Mouse (Mus musculus): ENCODE measurements at regions not wholly inside any gene's neighbourhood (a gene's known extent, or its start where the extent isn't known, plus 50 kb on each side); places are given as distances from the start of the nearest gene placed in this dataset.
A peak's percentile ranks its signal among the peaks of the same experiment; 100 is the strongest.
"Not testable (repeated sequence)": the region's sequence is repeated elsewhere in the genome, so short reads cannot be mapped to it uniquely, and the experiment has no call there.

- no peak for DNase-seq (ENCODE audit: low spot score)
- Histone ChIP-seq H3K4me1 (ENCODE audit: control insufficient read depth, insufficient read depth, low read length) (no peaks in the 10 kb centered on the region), H3K27ac (replicated peaks; ENCODE audit: low read depth, low read length) (no peak overlapping the region), H3K4me3 (ENCODE audit: low read depth, low read length) (no peak overlapping the region), H3K9me3 (ENCODE audit: control insufficient read depth, low read length) (no peaks in the 10 kb centered on the region), H3K4me2 (ENCODE audit: low read depth, low read length) (no peak overlapping the region), H3K27me3 (replicated peaks; ENCODE audit: control insufficient read depth, insufficient read depth, low read length) (no peaks in the 10 kb centered on the region; the same call in 1 of the 2 replicates), H3K36me3 (ENCODE audit: control insufficient read depth, insufficient read depth, low read length) (no peaks in the 10 kb centered on the region), H3K9ac (ENCODE audit: low read depth, low read length) (no peak overlapping the region)
- WGBS, result 58% methylated on average over 5 of the region's 5 CpGs
- no peak for ATAC-seq (ENCODE audit: low read depth)
Observed at GRCm38 (mm10) chrX:12304678-12305077, 144.5 kb upstream of the Bcor start.

DNA sequence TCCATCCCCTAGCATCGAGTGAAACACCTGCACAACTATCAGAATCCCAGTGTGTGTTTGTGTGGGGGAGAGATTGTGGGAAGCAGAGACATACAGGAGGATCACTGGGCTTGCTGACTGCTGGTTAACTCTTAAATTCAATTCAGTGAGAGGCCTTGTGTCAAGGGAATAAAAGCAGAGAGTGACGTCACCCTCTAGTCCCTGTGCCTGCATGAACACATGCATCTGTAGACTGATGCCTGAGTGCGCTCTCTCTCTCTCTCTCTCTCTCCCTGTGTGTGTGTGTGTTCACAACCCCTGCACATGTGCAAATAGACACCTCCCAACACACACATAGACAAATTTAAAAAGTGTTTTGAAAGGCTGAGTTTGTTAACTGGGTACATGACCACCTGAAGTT is 146.8 kb upstream of the Bcor start:
- Histone ChIP-seq H3K9me3 (ENCODE audit: control insufficient read depth, low read length) (no peaks in the 10 kb centered on the region), H3K9ac (ENCODE audit: low read depth, low read length) (no peak overlapping the region), H3K4me3 (ENCODE audit: low read depth, low read length) (no peak overlapping the region), H3K27me3 (replicated peaks; ENCODE audit: control insufficient read depth, insufficient read depth, low read length) (no peaks in the 10 kb centered on the region), H3K4me1 (ENCODE audit: control insufficient read depth, insufficient read depth, low read length) (no peaks in the 10 kb centered on the region), H3K27ac (replicated peaks; ENCODE audit: low read depth, low read length) (no peak overlapping the region), H3K36me3 (ENCODE audit: control insufficient read depth, insufficient read depth, low read length) (no peaks in the 10 kb centered on the region), H3K4me2 (ENCODE audit: low read depth, low read length) (no peak overlapping the region)
- WGBS, result 67% methylated on average over 3 of the region's 3 CpGs
- peak; percentile 60; the same call in 1 of the 2 replicates for ATAC-seq (ENCODE audit: low read depth)
- DNase-seq (ENCODE audit: low spot score), result no peak

GRCm38 (mm10) chrX:12312534-12312933 is 152.4 kb upstream of the Bcor start:
- Histone ChIP-seq H3K27ac (replicated peaks; ENCODE audit: low read depth, low read length) (no peak overlapping the region), H3K4me3 (ENCODE audit: low read depth, low read length) (no peak overlapping the region), H3K36me3 (ENCODE audit: control insufficient read depth, insufficient read depth, low read length) (no peaks in the 10 kb centered on the region), H3K27me3 (replicated peaks; ENCODE audit: control insufficient read depth, insufficient read depth, low read length) (no peaks in the 10 kb centered on the region), H3K9ac (ENCODE audit: low read depth, low read length) (no peak overlapping the region), H3K4me2 (ENCODE audit: low read depth, low read length) (no peak overlapping the region), H3K9me3 (ENCODE audit: control insufficient read depth, low read length) (no peaks in the 10 kb centered on the region), H3K4me1 (ENCODE audit: control insufficient read depth, insufficient read depth, low read length) (no peaks in the 10 kb centered on the region)
- 77% methylated on average over 5 of the region's 5 CpGs for WGBS
- no peak for ATAC-seq (ENCODE audit: low read depth)
- no peak for DNase-seq (ENCODE audit: low spot score)

- no peak overlapping the region for H3K4me3 ChIP-seq (ENCODE audit: low read depth, low read length)
- DNase-seq (ENCODE audit: low spot score) (no peak), ATAC-seq (ENCODE audit: low read depth) (no peak)
- no peak overlapping the region for H3K9ac ChIP-seq (ENCODE audit: low read depth, low read length)
- H3K36me3 ChIP-seq (ENCODE audit: control insufficient read depth, insufficient read depth, low read length), result no peaks in the 10 kb centered on the region
- H3K9me3 ChIP-seq (ENCODE audit: control insufficient read depth, low read length), result no peaks in the 10 kb centered on the region
- no peaks in the 10 kb centered on the region for H3K4me1 ChIP-seq (ENCODE audit: control insufficient read depth, insufficient read depth, low read length)
- no peak overlapping the region for H3K4me2 ChIP-seq (ENCODE audit: low read depth, low read length)
- 87% methylated on average over 3 of the region's 3 CpGs for WGBS
- no peaks in the 10 kb centered on the region for H3K27me3 ChIP-seq (replicated peaks; ENCODE audit: control insufficient read depth, insufficient read depth, low read length)
- H3K27ac ChIP-seq (replicated peaks; ENCODE audit: low read depth, low read length), result no peak overlapping the region
Observed at GRCm38 (mm10) chrX:12315658-12316057, 155.5 kb upstream of the Bcor start.

DNA sequence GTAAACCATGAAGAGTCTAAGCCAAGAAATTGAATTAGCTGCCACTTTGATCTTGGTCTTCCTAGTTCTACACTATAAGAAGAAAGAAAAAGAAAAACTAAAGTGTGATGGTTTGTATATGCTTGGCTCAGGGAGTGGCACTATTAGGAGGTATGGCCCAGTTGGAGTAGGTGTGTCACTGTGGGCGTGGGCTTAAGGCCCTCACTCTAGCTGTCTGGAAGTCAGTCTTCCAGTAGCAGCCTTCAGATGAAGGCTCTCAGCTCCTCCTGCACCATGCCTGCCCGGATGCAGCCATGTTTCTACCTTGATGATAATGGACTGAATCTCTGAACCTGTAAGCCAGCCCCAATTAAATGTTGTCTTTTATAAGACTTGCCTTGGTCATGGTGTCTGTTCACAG is 157.3 kb upstream of the Bcor start:
- not testable (repeated sequence) for H3K4me3 ChIP-seq (ENCODE audit: low read depth, low read length); H3K36me3 ChIP-seq (ENCODE audit: control insufficient read depth, insufficient read depth, low read length); ATAC-seq (ENCODE audit: low read depth); H3K27ac ChIP-seq (replicated peaks; ENCODE audit: low read depth, low read length); H3K9ac ChIP-seq (ENCODE audit: low read depth, low read length); DNase-seq (ENCODE audit: low spot score); H3K27me3 ChIP-seq (replicated peaks; ENCODE audit: control insufficient read depth, insufficient read depth, low read length); H3K9me3 ChIP-seq (ENCODE audit: control insufficient read depth, low read length); H3K4me2 ChIP-seq (ENCODE audit: low read depth, low read length); H3K4me1 ChIP-seq (ENCODE audit: control insufficient read depth, insufficient read depth, low read length)
- 67% methylated on average over 2 of the region's 2 CpGs for WGBS

DNA sequence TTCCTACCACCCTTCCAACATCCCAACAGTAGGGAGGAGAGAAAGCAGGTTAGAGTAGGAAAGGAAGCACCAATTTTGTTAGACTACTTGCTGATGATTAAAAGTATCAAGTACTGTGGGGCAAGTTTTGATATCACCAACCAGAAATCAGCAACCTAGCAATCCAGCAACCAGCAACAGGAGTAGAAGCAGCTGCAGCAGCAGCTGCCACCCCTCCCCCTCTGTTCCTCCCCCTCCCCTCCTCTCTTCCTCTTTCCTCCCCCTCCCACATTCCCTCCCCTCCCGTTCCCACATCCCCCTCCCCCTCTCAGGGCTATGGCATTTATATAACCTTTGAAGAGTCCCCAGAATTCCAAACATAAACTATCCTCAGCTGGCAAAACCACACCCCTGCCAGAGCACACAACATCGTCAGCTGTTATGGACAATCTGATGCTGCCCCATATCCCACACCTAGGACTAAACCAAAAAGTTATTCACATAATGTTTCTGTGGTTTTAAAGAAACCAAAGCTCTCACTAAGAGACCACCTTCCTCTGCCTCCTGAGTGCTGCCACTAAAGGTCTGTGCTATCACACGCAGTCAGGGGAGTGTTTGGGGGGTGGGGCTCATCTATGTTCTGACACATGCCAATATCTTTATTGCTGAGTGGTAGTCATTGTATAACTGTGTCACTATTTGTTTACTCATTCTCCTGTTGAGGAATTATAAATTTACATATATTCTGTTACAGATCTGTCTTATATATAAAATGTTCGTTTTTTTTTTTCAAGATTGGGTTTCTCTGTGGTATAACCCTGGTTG is 158.9 kb upstream of the Bcor start:
- H3K4me1 ChIP-seq (ENCODE audit: control insufficient read depth, insufficient read depth, low read length), result no peaks in the 10 kb centered on the region
- WGBS, result 42% methylated on average over 4 of the region's 4 CpGs
- H3K4me3 ChIP-seq (ENCODE audit: low read depth, low read length), result no peak overlapping the region
- no peak overlapping the region for H3K4me2 ChIP-seq (ENCODE audit: low read depth, low read length)
- no peak overlapping the region for H3K9ac ChIP-seq (ENCODE audit: low read depth, low read length)
- ATAC-seq (ENCODE audit: low read depth) (no peak), DNase-seq (ENCODE audit: low spot score) (peak; percentile 27)
- H3K27me3 ChIP-seq (replicated peaks; ENCODE audit: control insufficient read depth, insufficient read depth, low read length), result no peaks in the 10 kb centered on the region; the same call in 1 of the 2 replicates
- no peak overlapping the region for H3K27ac ChIP-seq (replicated peaks; ENCODE audit: low read depth, low read length)
- H3K36me3 ChIP-seq (ENCODE audit: control insufficient read depth, insufficient read depth, low read length), result no peaks in the 10 kb centered on the region
- H3K9me3 ChIP-seq (ENCODE audit: control insufficient read depth, low read length), result no peaks in the 10 kb centered on the region

- no peaks in the 10 kb centered on the region for H3K9me3 ChIP-seq (ENCODE audit: control insufficient read depth, low read length)
- 87% methylated on average over 1 of the region's 1 CpGs for WGBS
- H3K27ac ChIP-seq (replicated peaks; ENCODE audit: low read depth, low read length), result no peak overlapping the region
- ATAC-seq (ENCODE audit: low read depth) (no peak), DNase-seq (ENCODE audit: low spot score) (no peak)
- H3K27me3 ChIP-seq (replicated peaks; ENCODE audit: control insufficient read depth, insufficient read depth, low read length), result peaks cover 3% of the 10 kb centered on the region; the same call in 1 of the 2 replicates
- no peak overlapping the region for H3K9ac ChIP-seq (ENCODE audit: low read depth, low read length)
- H3K4me3 ChIP-seq (ENCODE audit: low read depth, low read length), result no peak overlapping the region
- H3K4me2 ChIP-seq (ENCODE audit: low read depth, low read length), result no peak overlapping the region
- H3K36me3 ChIP-seq (ENCODE audit: control insufficient read depth, insufficient read depth, low read length), result no peaks in the 10 kb centered on the region
- H3K4me1 ChIP-seq (ENCODE audit: control insufficient read depth, insufficient read depth, low read length), result no peaks in the 10 kb centered on the region
Observed at GRCm38 (mm10) chrX:12322453-12322852, 162.3 kb upstream of the Bcor start.

DNA sequence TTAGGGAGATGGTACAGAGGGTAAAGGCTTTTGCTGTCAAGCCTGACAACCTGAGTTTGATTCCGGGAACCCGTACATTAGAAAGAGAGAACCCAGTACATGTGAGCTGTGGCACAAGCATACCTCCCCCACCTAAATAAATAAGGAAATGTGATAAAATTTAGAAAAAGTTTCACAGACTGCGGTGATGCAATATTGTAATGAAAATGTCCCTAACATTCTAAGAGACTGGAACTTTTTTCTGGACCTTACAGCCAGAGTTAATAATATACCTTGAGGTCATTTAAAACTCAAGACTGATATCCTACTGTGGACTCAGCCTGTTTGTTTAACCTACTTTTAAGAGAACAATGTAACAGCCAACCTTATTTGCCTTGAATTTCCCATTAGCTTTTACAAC is 163.1 kb upstream of the Bcor start:
- no peaks in the 10 kb centered on the region for H3K4me1 ChIP-seq (ENCODE audit: control insufficient read depth, insufficient read depth, low read length)
- no peak overlapping the region for H3K4me3 ChIP-seq (ENCODE audit: low read depth, low read length)
- no peak for DNase-seq (ENCODE audit: low spot score)
- WGBS, result 92% methylated on average over 3 of the region's 3 CpGs
- no peak for ATAC-seq (ENCODE audit: low read depth)
- no peaks in the 10 kb centered on the region for H3K9me3 ChIP-seq (ENCODE audit: control insufficient read depth, low read length)
- no peaks in the 10 kb centered on the region for H3K36me3 ChIP-seq (ENCODE audit: control insufficient read depth, insufficient read depth, low read length)
- peaks cover 3% of the 10 kb centered on the region; the same call in 1 of the 2 replicates for H3K27me3 ChIP-seq (replicated peaks; ENCODE audit: control insufficient read depth, insufficient read depth, low read length)
- H3K9ac ChIP-seq (ENCODE audit: low read depth, low read length), result no peak overlapping the region
- no peak overlapping the region for H3K27ac ChIP-seq (replicated peaks; ENCODE audit: low read depth, low read length)
- H3K4me2 ChIP-seq (ENCODE audit: low read depth, low read length), result no peak overlapping the region

DNA sequence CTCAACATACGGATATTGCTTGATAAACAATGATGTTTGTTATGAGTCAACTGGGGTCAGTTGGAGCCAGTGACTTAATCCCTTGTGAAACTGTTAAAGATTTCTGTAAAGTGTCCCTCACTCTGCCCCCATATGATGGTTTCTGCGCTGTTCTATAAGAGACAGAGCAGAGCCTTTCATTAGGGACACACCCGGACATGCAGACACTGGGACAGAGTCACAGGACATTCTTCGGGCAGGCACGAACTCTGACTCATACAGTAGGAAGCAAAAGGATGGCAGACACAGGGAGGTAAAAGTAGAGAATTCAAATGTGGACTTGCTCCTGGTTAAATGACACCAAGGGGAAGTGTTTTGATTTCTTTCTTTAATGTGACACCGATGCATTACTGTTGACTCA is 163.7 kb upstream of the Bcor start:
- no peaks in the 10 kb centered on the region for H3K9me3 ChIP-seq (ENCODE audit: control insufficient read depth, low read length)
- no peaks in the 10 kb centered on the region for H3K4me1 ChIP-seq (ENCODE audit: control insufficient read depth, insufficient read depth, low read length)
- 75% methylated on average over 6 of the region's 6 CpGs for WGBS
- H3K4me2 ChIP-seq (ENCODE audit: low read depth, low read length), result no peak overlapping the region
- H3K4me3 ChIP-seq (ENCODE audit: low read depth, low read length), result no peak overlapping the region
- H3K36me3 ChIP-seq (ENCODE audit: control insufficient read depth, insufficient read depth, low read length), result no peaks in the 10 kb centered on the region
- H3K27me3 ChIP-seq (replicated peaks; ENCODE audit: control insufficient read depth, insufficient read depth, low read length), result peaks cover 3% of the 10 kb centered on the region; the same call in 1 of the 2 replicates
- DNase-seq (ENCODE audit: low spot score), result no peak
- no peak overlapping the region for H3K9ac ChIP-seq (ENCODE audit: low read depth, low read length)
- H3K27ac ChIP-seq (replicated peaks; ENCODE audit: low read depth, low read length), result no peak overlapping the region
- ATAC-seq (ENCODE audit: low read depth), result no peak
